9 mouse cellular contexts compared by ENCODE assay signal in the genomic region with DNA sequence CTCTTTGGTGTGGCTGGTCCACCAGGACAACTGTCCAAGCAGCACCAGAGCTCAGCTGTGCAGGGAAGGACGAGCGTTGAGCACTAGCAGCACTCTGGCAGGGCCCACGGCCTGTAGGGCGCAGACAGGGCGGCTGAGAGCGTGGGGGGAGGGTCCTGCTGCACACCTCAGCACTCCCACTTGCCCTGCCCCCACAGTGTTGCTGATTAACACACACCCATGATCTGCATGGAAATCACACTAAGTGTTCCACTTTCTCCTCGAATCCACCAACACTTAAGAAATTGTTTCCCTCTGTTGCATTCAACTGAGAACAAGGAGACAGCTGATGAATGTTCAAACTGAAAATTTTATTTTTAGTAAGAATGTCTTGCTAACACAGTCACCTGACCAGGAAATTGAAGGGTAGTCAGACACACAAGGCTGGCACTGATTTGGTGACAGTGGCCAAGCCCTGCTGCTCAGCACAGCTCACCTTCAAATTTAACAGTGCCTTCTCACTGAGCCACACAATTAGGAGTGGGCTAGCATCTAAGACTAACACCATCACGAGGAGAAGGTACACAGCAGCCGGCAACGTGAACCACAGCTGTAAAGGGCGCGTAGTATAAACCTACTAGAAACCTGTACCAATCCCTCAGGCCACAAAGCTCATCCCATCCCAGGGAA. TPM values are rescaled to one million over a fixed set of nuclear protein-coding genes. Genes with fewer than 3 reads are reported as not detected.
DNase-seq lines count a peak whose midpoint lies in the region; ATAC-seq and TF ChIP-seq lines count a peak whose summit lies in the region.
"Had no signal": no experiment of that assay in that cellular context is flagged by ENCODE, and none has a peak within 500 bp of the region (broad histone marks: within the 10 kb centered on the region; RNA-seq: fewer than 3 reads in every experiment).

No protein-coding gene starts in this region.

- intact Hi-C loops in gastrocnemius, adult 2 months (cut with DNase I): no loop called here
- intact Hi-C loops in heart, postnatal 10 days (cut with DNase I): no loop called here
- intact Hi-C loops in left cerebral cortex, postnatal 25 days (cut with DNase I): no loop called here

- H3K9me3 ChIP-seq in liver, embryonic 11.5 days (ENCODE audit: control insufficient read depth, low read length): no peaks in the 10 kb centered on the region

- ATAC-seq in liver, embryonic 11.5 days (replicated peaks; ENCODE audit: low FRiP score): no peak
- ATAC-seq: liver, postnatal 0 days had no signal

- TF ChIP-seq CTCF in gastrocnemius, adult 2 months (IDR thresholded peaks at IDR 0.05): no peak
- no peak for TF ChIP-seq CTCF in cortical plate, adult 2 months (IDR thresholded peaks at IDR 0.05; ENCODE audit: extremely low read depth, insufficient read depth, low read length)

- no peak for TF ChIP-seq POLR2A in cortical plate, adult 2 months (IDR thresholded peaks at IDR 0.05; ENCODE audit: extremely low read depth, insufficient read depth, low read length)

- H3K36me3 ChIP-seq in liver, embryonic 11.5 days (ENCODE audit: control insufficient read depth, insufficient read depth, low read length): peaks cover 31% of the 10 kb centered on the region

- no peak overlapping the region for H3K4me2 ChIP-seq in liver, embryonic 11.5 days

- WGBS in liver, embryonic 11.5 days: 83% methylated on average over 12 of the region's 12 CpGs

- no peak overlapping the region for H3K9ac ChIP-seq in liver, embryonic 11.5 days (ENCODE audit: low read depth, low read length)
- H3K9ac ChIP-seq: liver, postnatal 0 days had no signal

- H3K4me1 ChIP-seq in cortical plate, adult 2 months (ENCODE audit: control insufficient read depth, insufficient read depth, low read length): peaks cover 13% of the 10 kb centered on the region
- H3K4me1 ChIP-seq in liver, embryonic 11.5 days (replicated peaks; ENCODE audit: control insufficient read depth, insufficient read depth, low read length): no peaks in the 10 kb centered on the region

- no peak for DNase-seq in gastrocnemius, adult 2 months
- DNase-seq in gastrocnemius, adult 8-10 months (ENCODE audit: low spot score in 2 of 2): no peak
- DNase-seq in heart, postnatal 10 days: peak; percentile 57 to 68
- peak; percentile 37 to 58 for DNase-seq in left cerebral cortex, postnatal 25 days (ENCODE audit: low spot score in 2 of 2)
- no peak for DNase-seq in spleen, postnatal 36 days (ENCODE audit: low spot score in 2 of 2)
- DNase-seq in liver, embryonic 11.5 days (ENCODE audit: low spot score): no peak
- no peak for DNase-seq in spleen, adult 18-20 months
- DNase-seq: liver, postnatal 0 days had no signal

- H3K27ac ChIP-seq in gastrocnemius, adult 2 months: peak overlapping the region; percentile 24; the same call in 1 of the 2 replicates
- H3K27ac ChIP-seq in cortical plate, adult 2 months (ENCODE audit: insufficient read depth, low read length): 0 out of 2 replicates have a peak overlapping the region, but pooled peaks have one; percentile 13
- H3K27ac ChIP-seq in liver, embryonic 11.5 days (ENCODE audit: low read depth, low read length): no peak overlapping the region

- H3K27me3 ChIP-seq in liver, embryonic 11.5 days (replicated peaks; ENCODE audit: control insufficient read depth, insufficient read depth, low read length): no peaks in the 10 kb centered on the region

- H3K4me3 ChIP-seq in gastrocnemius, adult 2 months: no peak overlapping the region
- no peak overlapping the region for H3K4me3 ChIP-seq in cortical plate, adult 2 months (ENCODE audit: insufficient read depth, low read length)
- no peak overlapping the region for H3K4me3 ChIP-seq in liver, embryonic 11.5 days (ENCODE audit: low read depth, low read length)

RNA-seq across cellular contexts. Expression of gene Kif1b, which starts 58.3 kb away (rescaled TPM):
- 100 to 1,000 TPM; 256 to 358 TPM for total RNA-seq in gastrocnemius, adult 2 months (2021)
- 100 to 1,000 TPM; 281 to 318 (median 297) TPM for total RNA-seq in gastrocnemius, adult 8-10 months (2022)
- 229 and 234 TPM in 2 replicates for polyA plus RNA-seq in cortical plate, adult 2 months (2012; rRNA removed)
- 100 to 1,000 TPM; 146 to 164 TPM for total RNA-seq in heart, postnatal 10 days (2021)
- total RNA-seq in left cerebral cortex, postnatal 25 days (2021): 100 to 1,000 TPM; 432 to 448 TPM
- 13.9 and 14.8 TPM in 2 replicates for polyA plus RNA-seq in liver, embryonic 11.5 days (2014; fragmentation: Nextera tagmentation; extraction: Ambion mirVana)

Comparison
In these comparisons a context has a peak if more than half of its experiments do, and no peak if none do; other contexts are left out.
1. DNase-seq: peak in heart, postnatal 10 days (2 of 2) and left cerebral cortex, postnatal 25 days (2 of 2); none in gastrocnemius, adult 2 months (single experiment), gastrocnemius, adult 8-10 months (0 of 2), spleen, postnatal 36 days (0 of 2), liver, embryonic 11.5 days (single experiment) and spleen, adult 18-20 months (0 of 2).